Mouse (Mus musculus): ENCODE measurements around the gene Dlg1.
A peak's percentile ranks its signal among the peaks of the same experiment; 100 is the strongest.

The Dlg1 gene

DNA sequence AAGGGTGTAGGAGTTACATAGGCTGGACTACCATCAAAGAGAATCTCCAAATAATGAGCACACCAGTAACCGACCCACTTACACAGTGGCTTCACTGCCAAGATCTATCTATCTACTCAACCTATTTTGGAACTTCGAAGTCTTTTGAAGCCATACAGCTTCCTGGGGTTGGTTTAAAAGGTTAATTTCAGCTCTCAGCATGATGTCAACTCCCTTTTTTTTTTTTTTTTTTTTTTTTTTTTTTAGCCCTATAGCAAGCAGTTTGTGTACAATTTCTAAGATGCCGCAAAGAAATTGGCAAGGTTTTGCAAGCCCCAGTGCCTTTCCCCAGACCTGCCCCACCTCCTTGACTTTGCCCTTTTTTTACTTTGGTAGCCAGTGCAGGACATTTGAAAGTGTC is 202.0 kb downstream of the Dlg1 start:
- DNase-seq = no peak

DNA sequence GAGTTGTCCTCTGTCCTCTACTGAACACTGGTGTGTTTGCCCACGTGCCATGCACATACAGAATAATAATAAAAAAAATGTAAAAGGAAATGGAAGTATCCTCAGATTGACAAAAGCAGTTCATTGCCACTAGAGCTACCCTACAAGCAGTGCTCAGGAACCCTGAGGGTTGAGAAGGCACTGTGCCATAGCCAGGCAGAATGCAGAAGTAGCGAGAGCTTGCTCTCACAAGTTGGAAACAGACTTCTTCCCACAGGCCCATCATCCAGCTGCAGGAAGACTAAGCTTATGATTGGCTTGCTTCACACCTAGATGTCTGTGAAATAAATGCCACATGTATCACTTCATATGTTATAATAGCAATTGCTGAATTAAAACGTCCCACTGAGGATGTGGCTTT is 203.7 kb downstream of the Dlg1 start:
- DNase-seq = no peak

DNA sequence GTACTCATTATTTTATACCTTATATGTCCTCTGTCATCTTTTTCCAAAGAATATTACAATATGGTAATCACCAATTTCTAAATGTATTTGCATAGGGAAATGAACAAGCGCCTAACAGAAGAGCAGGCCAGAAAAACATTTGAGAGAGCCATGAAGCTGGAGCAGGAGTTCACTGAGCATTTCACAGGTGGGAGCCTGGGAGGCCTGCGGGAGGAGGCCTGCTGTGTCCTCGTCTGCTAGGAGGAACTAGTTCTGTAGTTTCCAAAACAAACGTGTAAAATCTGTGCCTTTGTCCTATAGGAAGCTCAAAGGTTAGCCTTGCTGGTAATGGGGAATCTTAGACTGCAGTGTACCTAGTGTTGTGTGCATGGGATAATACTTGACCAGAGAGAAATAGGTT is 204.5 kb downstream of the Dlg1 start:
- DNase-seq = no peak

- DNase-seq = no peak
Observed at GRCm38 (mm10) chr16:31873721-31874120, 210.5 kb downstream of the Dlg1 start.

GRCm38 (mm10) chr16:31875391-31875790 is 212.1 kb downstream of the Dlg1 start:
- DNase-seq = no peak

- DNase-seq = no peak
Observed at GRCm38 (mm10) chr16:31876386-31876785, 213.1 kb downstream of the Dlg1 start.

GRCm38 (mm10) chr16:31878052-31878451 is 214.8 kb downstream of the Dlg1 start:
- DNase-seq = no peak

DNA sequence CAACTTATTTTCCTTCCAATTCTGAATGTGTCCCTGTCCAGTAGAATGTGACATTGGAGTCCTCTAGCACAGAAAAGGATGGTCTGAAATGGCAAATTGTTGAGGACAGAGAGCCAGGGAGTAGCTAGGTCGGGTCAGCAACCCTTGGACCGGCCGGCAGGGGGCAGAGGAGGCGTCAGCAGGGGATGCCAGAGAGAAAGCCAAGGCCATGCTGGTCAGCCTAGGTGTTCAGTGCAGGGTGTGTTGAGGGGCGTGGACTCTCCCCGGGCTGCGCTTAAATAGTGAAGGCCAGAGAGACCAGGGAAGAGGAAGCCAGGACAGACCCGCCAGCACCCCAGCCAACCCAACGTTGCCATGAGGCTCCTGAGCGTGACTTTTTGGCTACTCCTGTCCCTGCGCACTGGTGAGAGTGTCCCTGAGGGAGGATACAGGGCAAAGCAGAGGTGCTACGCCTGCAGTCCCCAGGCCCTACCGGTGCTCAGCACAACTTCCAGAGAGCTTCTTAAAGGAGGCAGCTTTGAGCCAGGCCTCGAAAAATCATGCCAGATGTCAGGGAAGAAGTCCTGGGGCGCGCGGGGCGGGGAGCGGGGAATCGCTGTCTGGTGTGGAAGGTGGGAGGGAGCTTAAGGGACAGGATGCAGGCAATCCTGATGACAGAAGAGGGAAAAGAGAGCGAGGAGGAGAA is 215.5 kb downstream of the Dlg1 start, which contains the start of gene Meltf:
Meltf (plus strand) TSS at position 238 of the 685 bp plus-strand sequence.
- peak; percentile 80 for DNase-seq

- DNase-seq = no peak
Observed at GRCm38 (mm10) chr16:31880146-31880840, 217.1 kb downstream of the Dlg1 start.

DNA sequence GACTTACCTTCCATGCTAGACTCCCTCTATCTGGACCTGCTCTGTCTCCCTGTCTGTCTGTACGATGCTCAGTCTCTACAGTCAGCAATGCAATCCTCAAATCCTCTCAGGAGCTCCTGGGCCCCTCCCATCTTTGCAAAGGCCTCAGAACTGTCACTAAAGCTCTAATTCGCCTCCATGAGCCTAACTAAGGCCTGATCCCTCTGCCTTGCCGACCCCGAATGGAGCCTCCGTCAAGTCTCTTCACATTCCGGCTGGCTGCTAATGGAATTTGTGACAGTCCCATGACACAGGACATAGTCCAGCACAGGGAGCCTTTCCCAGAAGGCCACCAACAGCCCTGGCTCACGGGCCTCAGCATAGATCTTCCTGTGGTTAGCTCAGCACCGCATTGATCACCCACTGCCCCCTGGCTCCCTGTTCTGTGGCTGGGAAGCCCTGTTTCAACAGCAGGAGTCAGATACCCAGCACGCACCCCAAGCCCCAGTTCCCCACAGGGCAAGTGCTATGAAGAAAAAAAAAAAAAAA is 219.2 kb downstream of the Dlg1 start:
- no peak for DNase-seq

DNA sequence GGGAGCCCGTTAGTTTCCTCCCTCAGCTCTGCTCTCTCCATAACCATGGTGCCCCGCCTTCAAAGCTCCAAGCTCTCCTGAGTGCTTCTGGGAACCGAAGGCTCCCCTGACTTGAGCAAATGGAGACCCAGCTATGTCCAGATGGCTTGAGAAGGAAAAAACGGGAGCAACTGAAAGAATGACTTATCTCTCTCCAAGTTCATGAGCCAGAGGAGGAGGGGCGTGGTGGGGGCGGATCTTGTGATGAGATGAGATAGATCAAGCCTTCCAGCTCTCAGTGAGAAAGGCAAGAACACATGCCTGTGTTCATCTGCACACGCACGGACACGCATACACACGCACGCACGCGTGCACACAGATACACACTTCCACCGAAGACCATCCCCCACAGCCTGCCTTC is 220.1 kb downstream of the Dlg1 start:
- peak; percentile 26 for DNase-seq

DNA sequence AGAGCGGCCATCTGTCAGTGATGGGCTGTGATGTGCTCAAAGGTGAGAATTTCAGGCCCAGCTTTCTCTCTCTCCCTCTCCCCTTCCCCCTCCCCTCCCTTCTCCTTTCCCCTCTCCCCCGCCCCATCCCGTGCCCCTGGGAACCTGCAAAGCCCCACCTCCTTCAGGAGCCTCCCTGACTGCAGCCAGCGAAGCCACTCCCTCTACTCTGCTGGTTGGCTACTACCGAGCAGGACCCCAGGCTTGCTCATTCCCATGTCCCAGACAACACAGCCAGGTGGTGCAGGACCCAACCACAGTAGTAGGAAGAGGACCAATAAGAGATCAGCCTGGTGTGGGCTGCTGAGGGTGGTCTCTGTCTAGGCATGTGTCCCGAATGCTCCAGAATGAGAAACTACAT is 220.7 kb downstream of the Dlg1 start:
- DNase-seq = no peak

DNA sequence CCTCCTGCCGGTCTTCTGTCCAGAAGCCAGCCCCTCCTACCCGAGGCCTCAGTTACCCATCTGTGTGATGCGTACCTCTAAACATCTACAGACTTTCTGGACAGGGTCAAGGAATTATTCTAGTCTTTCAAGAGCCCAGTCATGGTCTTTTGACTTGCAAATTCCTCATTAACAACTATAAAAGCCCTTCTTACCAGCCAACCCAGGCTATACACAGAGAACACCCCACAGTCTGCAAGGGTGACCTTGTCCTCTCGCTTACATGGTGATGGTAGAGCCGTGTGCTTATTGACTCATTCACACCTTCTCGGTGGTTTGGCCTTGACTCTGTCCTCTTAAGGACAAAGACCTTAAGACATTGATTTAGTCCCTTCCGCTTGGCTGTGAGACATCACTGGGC is 227.7 kb downstream of the Dlg1 start:
- DNase-seq = no peak

DNA sequence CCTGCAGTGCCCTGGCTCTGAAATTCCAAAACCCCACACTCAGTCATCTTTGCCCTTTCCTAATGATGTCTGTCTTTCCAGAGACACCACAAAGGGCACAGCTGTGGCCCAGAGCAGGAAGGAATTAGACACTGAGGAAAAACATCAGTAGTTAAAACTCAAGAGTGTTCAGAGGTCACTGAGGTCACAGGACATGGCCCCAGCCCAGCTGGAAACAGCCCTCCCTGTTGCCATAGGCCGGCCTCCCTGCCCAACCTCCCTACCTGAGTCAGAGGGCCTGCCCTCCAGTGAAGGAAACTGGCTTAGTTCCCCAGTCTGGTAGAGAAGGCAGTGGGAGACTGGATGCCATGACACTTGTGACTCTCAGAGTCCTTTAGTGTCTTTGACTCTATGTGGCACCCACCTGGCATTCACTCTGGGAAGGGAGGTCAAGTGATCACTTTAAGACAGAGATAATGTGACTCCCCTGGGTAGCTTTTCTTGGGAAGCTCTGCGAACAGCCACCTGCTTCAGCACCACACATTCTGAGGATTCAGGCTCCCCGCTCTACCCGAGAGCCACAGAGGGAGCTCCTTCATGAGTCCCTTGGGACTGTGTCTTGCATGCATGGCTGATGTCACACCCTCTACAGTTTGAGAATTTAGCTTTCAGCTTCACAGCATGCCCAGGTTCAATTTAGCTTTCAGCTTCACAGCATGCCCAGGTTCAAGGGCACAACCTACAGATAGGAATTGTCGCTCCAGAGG is 230.3 kb downstream of the Dlg1 start:
- no peak for DNase-seq

DNA sequence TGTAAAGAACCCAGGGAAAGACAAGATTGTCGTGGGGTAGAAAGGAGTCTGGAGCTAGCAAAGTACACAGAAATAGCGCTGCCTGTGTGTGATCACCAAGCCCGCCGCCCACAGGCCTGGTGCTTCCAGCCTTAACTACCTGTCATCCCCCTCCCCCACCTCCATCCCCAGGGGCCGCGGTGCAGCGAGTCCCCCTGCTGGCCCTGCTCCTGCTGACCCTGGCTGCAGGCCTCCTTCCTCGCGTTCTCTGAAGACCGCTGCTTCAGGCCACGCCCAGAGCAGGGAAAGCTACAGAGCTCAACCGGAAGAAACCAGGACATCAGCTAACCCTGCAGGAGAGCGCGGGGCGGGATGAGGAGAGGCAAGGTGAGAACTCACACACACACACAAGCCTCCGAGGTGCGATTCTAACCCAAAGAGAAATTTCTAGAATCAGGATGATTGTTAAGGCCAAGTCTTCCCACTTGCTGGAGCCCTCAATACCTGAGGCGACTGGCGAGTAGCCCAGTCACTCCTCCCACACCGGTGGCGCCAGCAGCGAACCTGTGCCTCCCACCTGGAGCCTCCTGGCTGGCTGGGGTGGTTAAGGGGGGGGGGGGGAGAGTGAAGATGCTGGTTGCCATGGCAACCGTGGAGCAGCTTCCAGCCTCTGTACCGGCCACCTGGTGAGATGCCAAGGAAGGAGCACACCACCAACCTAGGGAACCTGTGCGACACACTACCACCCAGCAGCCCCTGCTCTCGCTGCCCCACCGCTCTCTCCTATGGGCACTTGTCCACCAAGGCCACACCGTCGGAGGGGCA is 233.9 kb downstream of the Dlg1 start:
- peak; percentile 17 for DNase-seq

DNA sequence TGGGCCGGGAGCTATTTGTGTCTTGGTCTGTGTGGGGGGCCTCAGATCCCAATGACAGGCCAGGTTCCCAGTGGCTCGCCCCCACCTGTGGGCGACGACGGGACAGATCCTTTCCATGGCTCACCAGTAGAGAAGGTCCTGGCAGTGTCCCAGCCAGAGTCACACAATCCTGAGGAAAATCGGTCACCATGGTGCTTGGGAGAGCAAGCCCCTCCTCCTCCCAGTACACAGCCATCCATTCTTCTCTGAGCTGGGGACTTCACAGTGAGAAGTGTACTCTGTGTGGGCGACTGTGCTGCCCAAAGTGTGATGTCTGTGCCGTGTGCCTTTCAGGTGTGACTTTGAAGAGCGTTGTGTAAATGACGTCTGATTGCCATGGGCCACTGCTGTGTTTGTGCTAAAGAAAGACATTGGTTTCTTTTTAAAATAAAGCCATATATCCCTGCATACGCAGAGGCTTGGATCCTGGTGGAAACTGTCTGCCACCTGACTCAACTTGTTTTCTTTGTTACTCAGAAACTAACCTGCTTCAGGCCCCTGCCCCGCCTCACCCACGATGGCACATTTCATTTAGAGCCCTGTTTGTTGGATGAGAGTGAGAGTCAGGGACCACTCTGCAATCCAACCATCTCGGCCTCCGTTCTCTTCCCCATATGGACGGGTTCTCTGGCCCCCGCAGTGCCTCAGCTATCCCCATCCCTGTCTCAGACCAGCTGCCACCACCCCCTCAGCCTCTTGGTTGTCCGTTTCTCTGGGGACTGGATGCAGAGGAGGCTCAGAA is 235.5 kb downstream of the Dlg1 start:
- no peak for DNase-seq

DNA sequence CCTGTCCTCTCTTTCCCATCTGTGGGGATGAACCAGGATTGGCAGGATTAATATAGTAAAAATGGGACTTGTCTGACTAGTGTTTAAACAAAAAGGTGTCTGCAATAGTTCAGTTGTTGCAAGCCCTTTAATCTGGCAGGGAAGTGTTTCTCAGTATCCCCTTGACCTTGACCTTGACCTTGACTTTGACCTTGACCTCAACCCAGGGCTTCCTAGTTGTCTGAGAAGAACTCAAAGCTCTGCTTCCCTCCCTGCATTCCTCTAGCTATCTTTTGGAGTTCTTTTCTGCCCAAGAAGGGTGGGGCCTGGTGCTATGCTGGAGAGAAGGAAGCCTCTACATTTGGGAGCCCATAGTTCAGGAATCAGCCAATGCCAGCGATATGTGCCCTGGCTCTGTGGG is 238.6 kb downstream of the Dlg1 start:
- no peak for DNase-seq

GRCm38 (mm10) chr16:31903239-31903638 is 240.0 kb downstream of the Dlg1 start:
- DNase-seq = no peak

- DNase-seq = no peak
Observed at GRCm38 (mm10) chr16:31905331-31905730, 242.1 kb downstream of the Dlg1 start.

DNA sequence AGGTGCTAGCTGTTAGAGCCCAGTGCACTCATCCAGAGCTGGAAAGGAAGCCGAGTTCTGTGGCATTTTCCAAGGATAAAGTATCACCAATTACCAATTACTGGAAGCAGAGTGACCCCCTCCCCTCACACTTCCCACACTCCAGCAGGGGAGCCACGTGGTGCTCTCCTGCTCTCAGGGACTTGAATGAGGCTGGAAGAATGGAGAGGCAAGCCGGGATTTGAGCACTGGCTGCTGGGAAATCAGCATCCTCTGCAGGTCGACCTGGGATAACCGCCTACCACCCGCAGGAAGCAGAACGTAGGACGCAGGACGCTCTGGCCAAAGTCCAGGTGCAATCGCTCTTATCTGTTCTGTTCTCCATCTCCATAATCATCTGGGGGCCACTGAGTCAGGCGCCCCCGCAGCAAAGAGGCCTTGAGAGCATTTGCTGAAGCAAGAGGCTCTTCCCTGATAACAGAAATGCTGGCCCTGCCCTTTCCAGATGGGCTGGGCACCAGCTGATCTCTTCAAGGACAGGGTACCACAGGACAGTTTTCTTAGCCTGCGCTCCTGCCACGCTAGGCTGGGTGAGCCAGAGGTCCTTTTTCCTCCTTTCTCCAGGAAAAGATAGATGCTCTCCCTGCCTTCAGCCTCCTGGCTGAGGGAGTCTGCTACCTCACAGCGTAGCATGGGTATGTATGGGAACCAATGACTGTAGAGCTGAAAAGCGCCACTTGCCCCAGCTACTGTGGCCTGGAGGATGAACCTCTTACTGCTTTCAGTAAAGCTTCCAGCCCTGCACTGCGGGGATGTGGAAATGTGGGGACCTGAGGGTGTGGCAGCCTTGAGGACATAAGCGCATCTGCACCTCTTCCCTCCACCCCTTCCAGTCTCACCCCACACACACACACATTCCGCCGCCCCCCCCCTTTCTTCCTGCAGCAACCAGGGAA is 242.9 kb downstream of the Dlg1 start:
- no peak for DNase-seq

GRCm38 (mm10) chr16:31906896-31907295 is 243.7 kb downstream of the Dlg1 start:
- peak; percentile 49 for DNase-seq

Measured in lung, postnatal 36 days (tissue).